Mouse (Mus musculus) gastrocnemius, postnatal 10 days (tissue): ENCODE data around the gene Gm20716. TPM values are rescaled to one million over a fixed set of nuclear protein-coding genes. Genes with fewer than 3 reads are reported as not detected.

Experiments
- DNase-seq: peaks from one replicate; pipeline ENCODE4 v3.0.0; 2021; ENCODE audit warnings: mixed read lengths
- long read RNA-seq, 2 experiments: library from polyadenylated mRNA; stranded (forward); transcript quantifications; one replicate each; pipeline ENCODE4 v2.0.0; 2021
- total RNA-seq, 2 experiments: library from RNA; stranded (reverse); gene quantifications; 2 replicates each; pipeline ENCODE4 v1.2.3; 2021

The Gm20716 gene
- total RNA-seq = 10 to 100 TPM; 14.6 to 19.5 TPM
- long read RNA-seq, experiment 1, partial matches to known transcripts = 1 of 10 reads
- long read RNA-seq, experiment 1, other reads (novel, unspliced or antisense) = 9 of 10 reads
- long read RNA-seq, experiment 2, partial matches to known transcripts = 0 of 2 reads
- long read RNA-seq, experiment 2, other reads (novel, unspliced or antisense) = 2 of 2 reads

GRCm38 (mm10) chr2:168230026-168230728 lies at the start of gene Gm20716, which contains the start of the genes Dpm1 and Mocs3:
Gene Gm20716, minus strand, starts transcription at chr2:168230364.
Gene Dpm1, minus strand, starts transcription at chr2:168230591.
Gene Mocs3, plus strand, starts transcription at chr2:168230622.
- peak; percentile 82 for DNase-seq

GRCm38 (mm10) chr2:168274374-168274935 lies 44.3 kb upstream of the Gm20716 start:
- DNase-seq = peak; percentile 85

GRCm38 (mm10) chr2:168273387-168273786 lies 43.2 kb upstream of the Gm20716 start:
- no peak for DNase-seq

GRCm38 (mm10) chr2:168268033-168268432 lies 37.9 kb upstream of the Gm20716 start:
- DNase-seq = no peak

GRCm38 (mm10) chr2:168260900-168261299 lies 30.7 kb upstream of the Gm20716 start:
- DNase-seq = no peak

GRCm38 (mm10) chr2:168260124-168260523 lies 30.0 kb upstream of the Gm20716 start:
- DNase-seq = no peak

DNA sequence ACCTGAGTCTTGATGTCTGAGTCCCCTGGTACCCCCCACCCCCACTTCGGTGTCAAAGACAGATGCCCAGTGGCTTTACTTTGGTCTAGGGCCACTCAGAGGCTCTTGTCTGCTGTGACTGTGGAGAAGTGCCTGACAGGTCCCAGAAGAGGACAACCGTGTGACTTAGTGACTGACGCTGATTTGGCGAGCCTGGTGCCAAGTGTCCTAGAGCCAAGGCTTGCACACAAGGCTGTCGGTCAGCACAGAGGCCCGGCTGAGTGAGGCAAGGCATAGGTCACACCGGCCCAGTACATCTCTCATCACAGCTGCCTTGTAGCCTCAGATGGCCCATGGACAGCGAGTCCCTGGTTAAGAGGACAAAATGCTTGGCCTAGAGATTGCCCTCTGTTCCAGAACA lies 28.9 kb upstream of the Gm20716 start:
- no peak for DNase-seq

- DNase-seq = no peak
Measured at GRCm38 (mm10) chr2:168257188-168257587, 27.0 kb upstream of the Gm20716 start.

- no peak for DNase-seq
Measured at GRCm38 (mm10) chr2:168256506-168256905, 26.3 kb upstream of the Gm20716 start.

GRCm38 (mm10) chr2:168253822-168254221 lies 23.7 kb upstream of the Gm20716 start:
- DNase-seq = no peak

DNA sequence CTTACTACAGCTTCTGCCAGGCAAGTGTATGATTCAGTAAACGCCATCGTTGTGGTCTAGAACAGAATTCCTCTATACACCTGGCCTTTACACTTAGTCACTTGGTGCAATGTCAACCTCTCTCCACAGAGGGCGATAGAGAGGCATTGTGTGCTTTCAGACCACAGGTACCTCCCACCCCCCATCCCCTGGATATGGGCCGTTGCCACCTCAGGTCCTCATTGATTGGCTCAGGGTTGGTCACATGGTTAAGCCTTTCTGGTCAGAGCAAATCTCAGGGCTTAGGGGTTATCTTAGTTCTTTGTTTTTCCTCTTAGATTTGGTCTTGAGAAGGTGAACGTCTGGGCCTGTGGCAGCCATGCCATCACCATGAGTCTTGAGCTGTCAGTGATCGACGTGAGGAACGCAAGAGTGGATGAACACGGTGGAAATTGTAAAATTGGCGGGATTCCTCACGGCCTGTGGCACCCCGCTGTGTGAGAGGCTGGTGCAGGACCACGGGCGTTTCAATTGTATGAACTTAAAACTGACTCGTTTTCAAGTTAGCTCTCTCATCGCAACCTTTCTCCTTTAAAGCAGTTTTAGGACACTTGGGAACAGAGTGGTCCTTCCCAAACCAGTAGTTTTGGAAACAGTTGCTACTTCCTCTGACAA lies 22.6 kb upstream of the Gm20716 start:
- DNase-seq = no peak

DNA sequence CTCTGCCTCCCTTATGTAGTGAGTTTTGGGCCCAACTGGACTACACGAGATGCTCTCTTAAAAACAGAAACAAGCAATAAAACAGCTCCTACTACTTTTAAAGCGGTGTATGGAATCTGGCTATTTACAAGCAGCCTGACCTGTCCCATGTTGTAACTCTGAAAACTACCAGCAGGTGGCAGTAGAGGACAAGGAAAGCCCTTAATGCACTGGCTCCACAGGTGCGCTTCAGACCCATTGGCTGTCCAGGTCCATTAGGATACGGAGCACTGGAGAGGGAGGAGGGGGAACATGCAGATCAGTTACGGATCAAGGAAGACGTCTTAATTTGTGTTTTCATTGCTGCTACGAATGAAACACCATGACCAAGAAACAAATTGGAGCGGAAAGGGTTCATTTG lies 20.1 kb upstream of the Gm20716 start:
- DNase-seq = peak; percentile 81

GRCm38 (mm10) chr2:168248856-168249245 lies 18.7 kb upstream of the Gm20716 start:
- no peak for DNase-seq

- DNase-seq = no peak
Measured at GRCm38 (mm10) chr2:168248167-168248855, 18.1 kb upstream of the Gm20716 start.

DNA sequence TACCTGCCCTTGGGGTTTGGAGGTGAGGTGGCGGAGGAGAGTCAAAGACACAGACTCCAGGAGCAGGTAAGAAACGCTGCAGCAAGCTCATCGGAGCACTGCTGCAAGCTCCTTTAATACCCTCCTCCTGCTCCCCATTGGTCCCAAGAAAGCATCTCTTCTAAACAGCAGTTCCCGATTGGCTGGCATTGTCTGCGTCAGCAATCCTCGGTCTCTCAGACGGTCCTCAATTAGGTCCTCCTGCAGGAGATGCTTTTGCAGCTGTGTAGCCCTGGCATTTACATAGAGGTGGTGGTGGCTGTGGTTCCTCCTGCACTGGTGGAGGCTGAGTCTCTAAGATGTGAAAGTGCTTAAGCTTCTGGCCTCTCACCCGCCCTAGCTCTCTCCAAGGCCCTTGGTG lies 15.4 kb upstream of the Gm20716 start:
- no peak for DNase-seq

DNA sequence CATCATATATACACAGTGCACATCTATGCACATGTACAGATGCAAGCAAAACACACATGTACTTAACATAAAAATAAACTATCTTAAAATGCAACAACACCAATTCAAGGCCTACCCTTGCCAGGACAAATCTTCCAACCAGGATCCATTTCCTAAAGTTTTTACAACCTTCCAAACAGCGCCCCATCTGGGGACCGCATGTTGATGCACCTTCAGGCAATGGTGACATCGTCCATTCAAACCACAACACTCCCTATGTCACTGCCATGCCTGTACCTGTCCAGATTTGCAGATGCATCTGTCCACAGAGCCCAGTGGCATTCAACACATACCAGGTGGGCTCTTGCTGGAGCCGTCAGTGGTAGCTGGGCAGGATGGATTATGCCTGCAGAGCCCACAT lies 13.1 kb upstream of the Gm20716 start:
- no peak for DNase-seq

DNA sequence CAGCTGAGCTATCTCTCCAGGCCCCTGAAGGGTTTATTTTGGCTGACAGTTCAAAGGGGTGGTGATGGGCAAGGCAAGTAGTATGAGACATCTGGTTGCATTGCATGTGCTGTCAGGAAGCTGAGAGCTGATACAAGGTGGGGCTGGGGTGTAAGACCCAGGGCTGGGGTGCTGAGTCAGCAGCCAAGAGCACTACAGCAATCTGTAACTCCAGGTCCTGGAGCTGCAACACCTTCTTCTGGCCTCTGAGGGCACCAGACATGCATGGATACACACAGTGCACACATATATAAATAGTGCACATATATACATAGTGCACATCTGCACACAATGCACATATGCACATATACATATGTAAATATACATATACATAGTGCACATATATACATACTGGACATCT lies 12.7 kb upstream of the Gm20716 start:
- no peak for DNase-seq

DNA sequence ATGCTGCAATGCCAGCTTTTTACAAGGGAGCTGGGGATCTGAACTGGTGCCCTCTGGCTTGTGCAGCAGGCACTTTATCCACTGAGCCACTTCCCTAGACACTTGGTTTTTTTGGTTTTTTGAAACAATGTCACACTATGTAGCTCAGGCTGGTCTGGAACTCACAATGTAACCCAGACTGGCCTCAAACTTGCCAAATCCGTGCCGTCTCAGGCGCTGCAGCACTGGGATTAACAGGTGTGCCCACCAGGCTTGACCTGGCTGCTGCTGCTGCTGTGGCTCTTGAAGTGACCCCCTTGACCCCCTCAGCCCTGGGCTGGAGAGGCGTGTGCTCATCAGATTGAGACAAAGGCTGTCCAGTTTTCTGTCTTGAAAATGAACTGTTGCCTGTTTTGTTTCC lies 8.2 kb upstream of the Gm20716 start:
- no peak for DNase-seq

DNA sequence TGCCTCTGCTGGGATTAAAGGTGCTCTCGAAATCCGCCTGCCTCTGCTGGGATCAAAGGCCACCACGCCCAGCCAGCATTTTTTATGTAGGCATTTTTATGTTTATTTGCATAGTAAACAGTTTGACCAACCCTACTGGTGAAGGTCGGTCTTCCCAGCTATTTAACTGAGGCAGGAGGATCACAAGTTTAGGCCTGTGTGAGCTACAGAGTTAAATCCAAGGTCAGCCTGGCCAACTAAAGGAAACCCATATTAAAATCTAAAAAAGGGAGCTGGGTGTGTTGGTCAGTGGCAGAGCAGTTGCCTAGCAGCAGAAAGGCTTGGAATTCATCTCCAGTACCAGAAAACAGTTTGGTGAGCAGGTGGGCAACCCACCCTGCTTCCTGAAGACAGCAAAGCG lies 3.1 kb upstream of the Gm20716 start:
- no peak for DNase-seq

GRCm38 (mm10) chr2:168231471-168231829 lies 1.3 kb upstream of the Gm20716 start:
- DNase-seq = no peak

DNA sequence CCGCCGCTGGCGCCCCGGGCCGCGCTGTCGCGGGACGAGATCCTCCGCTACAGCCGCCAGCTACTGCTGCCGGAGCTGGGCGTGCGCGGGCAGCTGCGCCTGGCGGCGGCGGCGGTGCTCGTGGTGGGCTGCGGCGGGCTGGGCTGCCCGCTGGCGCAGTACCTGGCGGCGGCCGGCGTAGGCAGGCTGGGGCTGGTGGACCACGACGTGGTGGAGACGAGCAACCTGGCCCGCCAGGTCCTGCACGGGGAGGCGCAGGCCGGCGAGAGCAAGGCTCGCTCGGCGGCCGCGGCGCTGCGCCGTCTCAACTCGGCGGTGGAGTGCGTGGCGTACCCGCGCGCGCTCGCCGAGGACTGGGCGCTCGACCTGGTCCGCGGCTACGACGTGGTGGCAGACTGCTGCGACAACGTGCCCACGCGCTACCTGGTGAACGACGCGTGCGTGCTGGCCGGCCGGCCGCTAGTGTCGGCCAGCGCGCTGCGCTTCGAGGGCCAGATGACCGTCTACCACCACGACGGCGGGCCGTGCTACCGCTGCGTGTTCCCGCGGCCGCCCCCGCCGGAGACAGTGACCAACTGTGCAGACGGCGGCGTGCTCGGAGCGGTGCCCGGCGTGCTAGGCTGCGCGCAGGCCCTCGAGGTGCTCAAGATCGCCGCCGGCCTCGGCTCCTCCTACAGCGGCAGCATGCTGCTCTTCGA lies 758 bp upstream of the Gm20716 start:
- peak; percentile 45 for DNase-seq
